Mouse (Mus musculus): ENCODE measurements around the gene Rgs14. TPM values are rescaled to one million over a fixed set of nuclear protein-coding genes. Genes with fewer than 3 reads are reported as not detected.

Rgs14 gene
- polyA plus RNA-seq (2014; fragmentation: Nextera tagmentation; extraction: Ambion mirVana): 0.37 and 0.72 TPM in 2 replicates

- H3K4me3 ChIP-seq (ENCODE audit: low read depth, low read length): no peak within 1 kb of the TSS
- WGBS: 71% methylated on average over 13 of the region's 13 CpGs
- H3K4me1 ChIP-seq (ENCODE audit: control insufficient read depth, insufficient read depth, low read length): no peaks in the 10 kb centered on the region
- H3K4me2 ChIP-seq: no peak within 1 kb of the TSS
- no peaks in the 10 kb centered on the region for H3K9me3 ChIP-seq (ENCODE audit: control insufficient read depth, low read length)
- ATAC-seq (ENCODE audit: low FRiP score) (no peak), DNase-seq (ENCODE audit: low spot score, missing footprints) (no peak)
- H3K9ac ChIP-seq (ENCODE audit: low read length): no peak within 1 kb of the TSS
- H3K27me3 ChIP-seq (ENCODE audit: control insufficient read depth, insufficient read depth, low read length): no peaks in the 10 kb centered on the region
- no peaks in the 10 kb centered on the region for H3K36me3 ChIP-seq (ENCODE audit: control insufficient read depth, insufficient read depth, low read length)
- no peak within 1 kb of the TSS for H3K27ac ChIP-seq (ENCODE audit: low read depth, low read length)
Measured at GRCm38 (mm10) chr13:55369531-55370114, at the start of gene Rgs14. Gene Rgs14 (plus strand): TSS chr13:55369732.

GRCm38 (mm10) chr13:55319931-55320533 is 49.5 kb upstream of the Rgs14 start, which contains the start of gene Prelid1:
Gene Prelid1 (plus strand): TSS chr13:55320500.
- Histone ChIP-seq H3K27me3 (ENCODE audit: control insufficient read depth, insufficient read depth, low read length) (no peaks in the 10 kb centered on the region), H3K27ac (ENCODE audit: low read depth, low read length) (no peak within 1 kb of the TSS), H3K36me3 (ENCODE audit: control insufficient read depth, insufficient read depth, low read length) (peaks cover 17% of the 10 kb centered on the region; the same call in 1 of the 2 replicates), H3K9me3 (ENCODE audit: control insufficient read depth, low read length) (no peaks in the 10 kb centered on the region), H3K4me2 (peak within 1 kb of the TSS; percentile 82), H3K4me3 (ENCODE audit: low read depth, low read length) (peak within 1 kb of the TSS; percentile 89), H3K9ac (ENCODE audit: low read length) (peak within 1 kb of the TSS; percentile 88), H3K4me1 (ENCODE audit: control insufficient read depth, insufficient read depth, low read length) (peaks cover 21% of the 10 kb centered on the region)
- 81% methylated on average over 4 of the region's 4 CpGs for WGBS
- no peak for DNase-seq (ENCODE audit: low spot score, missing footprints)
- no peak for ATAC-seq (ENCODE audit: low FRiP score)

GRCm38 (mm10) chr13:55321434-55322129 is 48.0 kb upstream of the Rgs14 start, which contains the start of gene Rab24:
Gene Rab24 (minus strand): TSS chr13:55321946.
- peak within 1 kb of the TSS; percentile 88 for H3K9ac ChIP-seq (ENCODE audit: low read length)
- peaks cover 21% of the 10 kb centered on the region for H3K4me1 ChIP-seq (ENCODE audit: control insufficient read depth, insufficient read depth, low read length)
- no peaks in the 10 kb centered on the region for H3K9me3 ChIP-seq (ENCODE audit: control insufficient read depth, low read length)
- H3K27ac ChIP-seq (ENCODE audit: low read depth, low read length): no peak within 1 kb of the TSS
- peak within 1 kb of the TSS; percentile 82 for H3K4me2 ChIP-seq
- no peaks in the 10 kb centered on the region for H3K27me3 ChIP-seq (ENCODE audit: control insufficient read depth, insufficient read depth, low read length)
- peak within 1 kb of the TSS; percentile 89 for H3K4me3 ChIP-seq (ENCODE audit: low read depth, low read length)
- under 1% methylated on average over 73 of the region's 73 CpGs for WGBS
- DNase-seq (ENCODE audit: low spot score, missing footprints): peak; percentile 100
- H3K36me3 ChIP-seq (ENCODE audit: control insufficient read depth, insufficient read depth, low read length): peaks cover 22% of the 10 kb centered on the region; the same call in 1 of the 2 replicates
- ATAC-seq (ENCODE audit: low FRiP score): peak; percentile 91

GRCm38 (mm10) chr13:55322130-55322825 is 47.3 kb upstream of the Rgs14 start:
- DNase-seq (ENCODE audit: low spot score, missing footprints) (peak; percentile 90), ATAC-seq (ENCODE audit: low FRiP score) (no peak)
- H3K36me3 ChIP-seq (ENCODE audit: control insufficient read depth, insufficient read depth, low read length): peaks cover 22% of the 10 kb centered on the region; the same call in 1 of the 2 replicates
- H3K9me3 ChIP-seq (ENCODE audit: control insufficient read depth, low read length): no peaks in the 10 kb centered on the region
- peak overlapping the region; percentile 89 for H3K4me3 ChIP-seq (ENCODE audit: low read depth, low read length)
- peak overlapping the region; percentile 88 for H3K9ac ChIP-seq (ENCODE audit: low read length)
- H3K27ac ChIP-seq (ENCODE audit: low read depth, low read length): no peak overlapping the region
- H3K4me1 ChIP-seq (ENCODE audit: control insufficient read depth, insufficient read depth, low read length): peaks cover 21% of the 10 kb centered on the region
- WGBS: 1% methylated on average over 31 of the region's 31 CpGs
- no peaks in the 10 kb centered on the region for H3K27me3 ChIP-seq (ENCODE audit: control insufficient read depth, insufficient read depth, low read length)
- H3K4me2 ChIP-seq: peak overlapping the region; percentile 82

- Histone ChIP-seq H3K27me3 (ENCODE audit: control insufficient read depth, insufficient read depth, low read length) (no peaks in the 10 kb centered on the region; the same call in 1 of the 2 replicates), H3K4me2 (no peak overlapping the region), H3K27ac (ENCODE audit: low read depth, low read length) (no peak overlapping the region), H3K9ac (ENCODE audit: low read length) (no peak overlapping the region), H3K4me1 (ENCODE audit: control insufficient read depth, insufficient read depth, low read length) (peaks cover 35% of the 10 kb centered on the region), H3K9me3 (ENCODE audit: control insufficient read depth, low read length) (no peaks in the 10 kb centered on the region), H3K36me3 (ENCODE audit: control insufficient read depth, insufficient read depth, low read length) (peaks cover 15% of the 10 kb centered on the region; the same call in 1 of the 2 replicates), H3K4me3 (ENCODE audit: low read depth, low read length) (no peak overlapping the region)
- no peak for ATAC-seq (ENCODE audit: low FRiP score)
- 85% methylated on average over 11 of the region's 11 CpGs for WGBS
- no peak for DNase-seq (ENCODE audit: low spot score, missing footprints)
Measured at GRCm38 (mm10) chr13:55325596-55325995, 43.9 kb upstream of the Rgs14 start.

GRCm38 (mm10) chr13:55327169-55327568 is 42.4 kb upstream of the Rgs14 start:
- Histone ChIP-seq H3K4me2 (no peak overlapping the region), H3K9ac (ENCODE audit: low read length) (no peak overlapping the region), H3K27ac (ENCODE audit: low read depth, low read length) (no peak overlapping the region), H3K36me3 (ENCODE audit: control insufficient read depth, insufficient read depth, low read length) (peaks cover 15% of the 10 kb centered on the region; the same call in 1 of the 2 replicates), H3K4me3 (ENCODE audit: low read depth, low read length) (no peak overlapping the region), H3K4me1 (ENCODE audit: control insufficient read depth, insufficient read depth, low read length) (peaks cover 34% of the 10 kb centered on the region), H3K27me3 (ENCODE audit: control insufficient read depth, insufficient read depth, low read length) (no peaks in the 10 kb centered on the region; the same call in 1 of the 2 replicates), H3K9me3 (ENCODE audit: control insufficient read depth, low read length) (no peaks in the 10 kb centered on the region)
- 62% methylated on average over 4 of the region's 4 CpGs for WGBS
- no peak for ATAC-seq (ENCODE audit: low FRiP score)
- DNase-seq (ENCODE audit: low spot score, missing footprints): no peak

GRCm38 (mm10) chr13:55327633-55328032 is 41.9 kb upstream of the Rgs14 start:
- Histone ChIP-seq H3K4me3 (ENCODE audit: low read depth, low read length) (peak overlapping the region; percentile 65; the same call in 1 of the 2 replicates), H3K9me3 (ENCODE audit: control insufficient read depth, low read length) (no peaks in the 10 kb centered on the region), H3K27me3 (ENCODE audit: control insufficient read depth, insufficient read depth, low read length) (no peaks in the 10 kb centered on the region; the same call in 1 of the 2 replicates), H3K36me3 (ENCODE audit: control insufficient read depth, insufficient read depth, low read length) (peaks cover 15% of the 10 kb centered on the region; the same call in 1 of the 2 replicates), H3K4me2 (0 out of 2 replicates have a peak overlapping the region, but pooled peaks have one; percentile 90), H3K9ac (ENCODE audit: low read length) (no peak overlapping the region), H3K27ac (ENCODE audit: low read depth, low read length) (no peak overlapping the region), H3K4me1 (ENCODE audit: control insufficient read depth, insufficient read depth, low read length) (peaks cover 32% of the 10 kb centered on the region)
- 7% methylated on average over 2 of the region's 8 CpGs for WGBS
- no peak for ATAC-seq (ENCODE audit: low FRiP score)
- peak; percentile 95 for DNase-seq (ENCODE audit: low spot score, missing footprints)

- peaks cover 13% of the 10 kb centered on the region; the same call in 1 of the 2 replicates for H3K36me3 ChIP-seq (ENCODE audit: control insufficient read depth, insufficient read depth, low read length)
- no peak for DNase-seq (ENCODE audit: low spot score, missing footprints)
- no peaks in the 10 kb centered on the region; the same call in 1 of the 2 replicates for H3K27me3 ChIP-seq (ENCODE audit: control insufficient read depth, insufficient read depth, low read length)
- H3K9ac ChIP-seq (ENCODE audit: low read length): no peak overlapping the region; the same call in 1 of the 2 replicates
- peak overlapping the region; percentile 65; the same call in 1 of the 2 replicates for H3K4me3 ChIP-seq (ENCODE audit: low read depth, low read length)
- H3K27ac ChIP-seq (ENCODE audit: low read depth, low read length): no peak overlapping the region
- H3K4me1 ChIP-seq (ENCODE audit: control insufficient read depth, insufficient read depth, low read length): peaks cover 26% of the 10 kb centered on the region
- ATAC-seq (ENCODE audit: low FRiP score): no peak
- peak overlapping the region; percentile 90 for H3K4me2 ChIP-seq
- WGBS: 80% methylated on average over 6 of the region's 6 CpGs
- H3K9me3 ChIP-seq (ENCODE audit: control insufficient read depth, low read length): no peaks in the 10 kb centered on the region
Measured at GRCm38 (mm10) chr13:55328171-55328570, 41.4 kb upstream of the Rgs14 start.

Data from midbrain, embryonic 11.5 days (tissue).